Mouse (Mus musculus) megakaryocyte, adult 5-6 weeks (primary cell): ENCODE data around the gene Klk1b8. TPM values are rescaled to one million over a fixed set of nuclear protein-coding genes. Genes with fewer than 3 reads are reported as not detected.
"Not testable (repeated sequence)": the region's sequence is repeated elsewhere in the genome, so short reads cannot be mapped to it uniquely, and the experiment has no call there.

Experiments
- ATAC-seq: 2 replicates; pipeline ENCODE4 v1.8.0; 2016; ENCODE audit warnings: mild to moderate bottlenecking, inconsistent platforms; ENCODE audit not compliant: poor library complexity, severe bottlenecking
- total RNA-seq, 2 experiments: library from RNA; stranded (forward) in 1 of 2; stranded (reverse) in 1 of 2; fragments of 153-499, 151-499 nt in 1 of 2; fragments of 221-1000, 200-1000 nt in 1 of 2; gene quantifications; 2 replicates each; pipeline versions ENCODE4 v1.2.3 to v1.2.4; 2015 to 2017

The Klk1b8 gene
- total RNA-seq (2015): not detected in 2 replicates
- not detected in 2 replicates for total RNA-seq (2017)

DNA sequence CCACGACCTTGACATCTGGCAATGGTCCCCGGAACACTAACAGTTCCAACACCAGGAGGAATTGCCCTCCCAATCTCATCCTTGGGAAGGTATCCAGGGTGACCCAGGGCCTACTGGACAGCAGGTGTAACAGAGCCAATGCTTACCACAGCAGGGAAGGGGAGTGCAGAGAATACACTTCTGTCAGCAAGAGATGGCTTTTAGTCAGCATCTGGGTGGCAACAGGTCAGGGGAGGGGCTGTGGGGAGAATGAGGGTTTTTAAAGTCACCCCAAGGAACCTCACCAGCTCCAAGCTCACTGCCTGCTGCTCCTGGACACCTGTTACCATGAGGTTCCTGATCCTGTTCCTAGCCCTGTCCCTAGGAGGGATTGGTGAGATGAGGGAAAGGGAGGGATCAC, at the start of gene Klk1b8:
Gene Klk1b8 (plus strand): TSS at position 301 of the 400 bp plus-strand sequence.
- no peak for ATAC-seq

- ATAC-seq: no peak
Observed at GRCm38 (mm10) chr7:43914821-43915220, 35.6 kb upstream of the Klk1b8 start.

GRCm38 (mm10) chr7:43918426-43918825, 32.0 kb upstream of the Klk1b8 start:
- ATAC-seq: no peak

DNA sequence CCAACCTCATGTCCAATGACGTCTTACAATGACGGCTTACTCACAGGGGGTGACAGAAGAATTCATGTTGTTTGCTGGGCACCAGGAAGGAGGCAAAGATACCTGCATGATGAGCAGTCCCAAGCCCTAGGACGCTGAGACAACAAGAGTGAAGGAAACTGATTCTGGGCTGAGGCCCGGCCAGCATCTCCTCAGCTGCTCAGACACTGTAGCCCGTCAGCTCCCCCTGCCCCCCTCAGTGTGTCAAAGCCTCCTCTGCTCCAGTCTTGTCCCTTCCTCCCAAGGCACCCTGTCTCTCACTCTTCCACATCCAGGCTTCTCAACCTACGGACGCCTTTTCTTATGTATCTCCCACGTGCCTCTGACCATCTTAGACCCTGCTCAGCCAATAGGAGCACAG, 31.6 kb upstream of the Klk1b8 start:
- no peak for ATAC-seq

GRCm38 (mm10) chr7:43919559-43920451, 30.7 kb upstream of the Klk1b8 start:
- peak; percentile 70 for ATAC-seq

DNA sequence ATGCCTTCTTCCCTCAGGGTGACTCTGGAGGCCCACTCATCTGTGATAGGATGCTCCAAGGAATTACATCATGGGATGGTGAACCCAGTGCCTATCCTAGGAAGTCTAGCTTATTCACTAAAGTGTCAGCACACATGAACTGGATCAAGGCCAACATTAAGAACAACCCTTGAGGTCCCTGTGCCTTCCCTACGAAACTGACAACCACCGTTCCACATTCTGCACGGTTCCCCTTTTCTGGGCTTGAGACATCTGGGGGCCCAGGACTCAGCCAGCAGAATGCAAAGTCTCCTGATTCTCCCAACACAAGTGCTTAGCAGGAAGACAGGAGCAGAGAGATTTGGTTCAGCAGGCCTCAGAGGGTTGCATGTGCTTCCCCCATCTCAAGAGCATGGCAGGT, 29.9 kb upstream of the Klk1b8 start:
- peak; percentile 71 for ATAC-seq

- peak; percentile 73 for ATAC-seq
Observed at GRCm38 (mm10) chr7:43921087-43921486, 29.4 kb upstream of the Klk1b8 start.

DNA sequence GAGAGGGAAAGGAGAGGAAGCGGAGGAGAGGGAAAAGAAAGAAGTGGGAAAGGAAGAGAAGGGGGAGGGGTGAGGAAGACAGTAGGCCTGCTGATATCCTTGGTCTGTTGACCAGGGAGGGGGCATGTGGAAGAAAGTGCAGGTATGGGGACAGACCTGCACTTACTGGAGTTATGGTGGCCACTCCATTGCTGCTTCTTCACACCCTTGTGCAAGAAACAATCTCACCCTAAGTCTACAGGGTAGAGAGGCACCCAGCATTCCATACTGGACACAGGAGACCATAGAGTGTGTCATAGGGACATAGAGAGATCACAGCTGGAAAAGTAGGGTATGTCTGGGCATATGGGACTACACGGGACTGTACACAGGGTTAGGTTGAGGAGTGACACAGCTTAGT, 28.5 kb upstream of the Klk1b8 start:
- no peak for ATAC-seq

GRCm38 (mm10) chr7:43925985-43926384, 24.5 kb upstream of the Klk1b8 start:
- peak; percentile 29; the same call in 1 of the 2 replicates for ATAC-seq

GRCm38 (mm10) chr7:43928521-43928920, 21.9 kb upstream of the Klk1b8 start:
- ATAC-seq: peak; percentile 53

- ATAC-seq: no peak
Observed at GRCm38 (mm10) chr7:43932337-43932736, 18.1 kb upstream of the Klk1b8 start.

- no peak for ATAC-seq
Observed at GRCm38 (mm10) chr7:43933440-43933839, 17.0 kb upstream of the Klk1b8 start, which contains the start of gene Klk15. TSS of gene Klk15 (plus strand) at chr7:43933740.

DNA sequence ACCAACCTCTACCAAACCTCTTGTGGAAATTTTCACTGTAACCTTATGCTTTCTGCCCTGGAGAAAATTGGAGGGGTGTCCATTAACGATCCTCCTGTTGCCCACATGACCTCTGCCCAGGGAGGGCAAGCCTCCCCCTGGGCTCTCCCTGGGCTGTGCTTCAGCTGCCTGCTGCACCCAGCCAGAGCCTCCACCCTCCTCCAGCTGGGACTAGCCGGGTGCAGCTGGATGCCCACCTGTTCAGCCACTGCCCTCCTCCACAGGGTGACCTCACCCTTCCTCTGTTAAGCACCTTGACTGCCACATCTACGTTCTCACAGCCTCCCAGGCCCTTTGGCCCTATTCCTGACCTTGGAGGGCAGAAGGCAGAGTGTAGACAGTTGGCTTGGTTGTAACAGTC, 15.7 kb upstream of the Klk1b8 start:
- ATAC-seq: no peak

GRCm38 (mm10) chr7:43936551-43936950, 13.9 kb upstream of the Klk1b8 start:
- ATAC-seq: no peak

- not testable (repeated sequence) for ATAC-seq
Observed at GRCm38 (mm10) chr7:43942293-43942692, 8.2 kb upstream of the Klk1b8 start.

- ATAC-seq: peak; percentile 91
Observed at GRCm38 (mm10) chr7:43944727-43945264, 5.7 kb upstream of the Klk1b8 start.

DNA sequence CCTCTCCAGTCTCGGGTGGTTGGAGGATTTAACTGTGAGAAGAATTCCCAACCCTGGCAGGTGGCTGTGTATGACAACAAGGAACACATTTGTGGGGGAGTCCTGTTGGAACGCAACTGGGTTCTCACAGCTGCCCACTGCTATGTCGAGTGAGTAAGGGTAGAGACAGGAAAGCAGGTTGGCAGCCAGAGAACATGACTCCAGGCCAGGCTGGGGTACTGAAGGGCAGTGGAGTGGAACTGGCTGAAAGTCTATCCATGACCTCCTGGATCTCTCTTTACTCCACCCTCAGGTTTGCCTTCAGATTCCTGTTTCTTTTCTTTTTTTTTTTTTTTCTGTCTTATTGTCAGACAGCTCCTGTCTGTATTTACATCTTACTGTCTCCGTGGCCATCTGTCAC, 2.2 kb downstream of the Klk1b8 start:
- ATAC-seq: no peak

GRCm38 (mm10) chr7:43966451-43966850, 16.0 kb downstream of the Klk1b8 start, which contains the start of gene Klk1b1:
TSS of gene Klk1b1 (plus strand) at chr7:43966751.
- ATAC-seq: no peak

DNA sequence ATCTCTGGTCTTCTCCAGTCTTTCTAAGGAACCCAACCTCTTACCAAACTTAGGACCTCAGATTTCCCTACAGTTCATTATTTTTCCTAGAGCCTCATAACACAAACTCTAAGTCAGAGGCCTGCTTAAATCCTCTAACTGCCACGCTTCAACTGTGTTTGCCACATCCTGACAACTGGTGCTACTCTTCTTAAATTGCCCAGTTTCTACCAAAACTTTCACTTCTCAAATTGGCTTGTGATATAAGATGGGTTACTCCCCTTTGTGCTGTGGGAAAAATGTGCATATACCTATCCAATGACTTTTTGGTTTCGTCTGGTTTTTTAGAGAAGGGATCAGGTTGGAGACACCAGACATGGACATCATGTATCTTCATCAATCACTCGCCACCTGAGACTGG, 16.6 kb downstream of the Klk1b8 start:
- ATAC-seq: peak; percentile 62

GRCm38 (mm10) chr7:43967612-43968011, 17.1 kb downstream of the Klk1b8 start:
- ATAC-seq: peak; percentile 76

GRCm38 (mm10) chr7:43975761-43976160, 25.3 kb downstream of the Klk1b8 start, which contains the start of gene Klk1b9:
TSS of gene Klk1b9 (plus strand) at chr7:43976061.
- not testable (repeated sequence) for ATAC-seq

- ATAC-seq: peak; percentile 71
Observed at GRCm38 (mm10) chr7:43985657-43986056, 35.2 kb downstream of the Klk1b8 start.
